Mouse (Mus musculus) activated CD4-positive, CD25-positive, alpha-beta regulatory T cell (primary cell): ENCODE measurements around the gene Jarid2. TPM values are rescaled to one million over a fixed set of nuclear protein-coding genes. Genes with fewer than 3 reads are reported as not detected.

Source experiments
- polyA plus RNA-seq, 2 experiments: library from polyadenylated mRNA; unstranded; fragments of 100-300 nt; shearing (Covaris generic); gene quantifications; one replicate each; pipeline ENCODE4 v1.2.1; 2017

The Jarid2 gene
- 10 to 100 TPM; 43.4 to 74.8 TPM for polyA plus RNA-seq

DNA sequence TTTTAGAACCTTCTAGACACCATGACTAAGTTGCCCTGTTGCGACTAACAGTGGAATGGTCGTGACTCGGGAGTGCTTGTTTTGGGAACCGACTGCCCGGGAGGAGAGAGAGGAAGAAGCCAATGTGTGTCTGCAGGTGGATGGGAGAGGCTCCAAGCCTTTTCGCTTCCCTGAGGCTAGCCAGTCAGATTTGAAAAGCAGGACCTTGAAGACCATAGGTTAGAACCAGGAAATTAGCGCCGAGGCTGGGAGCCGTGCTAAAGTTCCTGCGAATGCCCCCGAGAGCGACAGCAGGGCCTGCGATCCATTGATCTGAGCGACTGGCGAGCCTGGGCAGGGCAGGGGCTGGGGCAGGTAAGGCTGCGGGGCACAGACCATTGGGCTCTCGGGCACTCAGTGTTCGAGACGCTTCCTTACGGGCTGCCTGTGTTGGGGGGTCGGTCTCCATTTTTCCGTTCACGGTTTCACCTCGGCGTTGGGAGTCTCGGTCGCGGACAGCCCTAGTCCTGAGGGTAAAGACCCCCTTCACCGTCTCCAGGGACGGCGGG lies at the start of gene Jarid2:
TSS of gene Jarid2 (plus strand) at position 51 of the 548 bp plus-strand sequence.

